Mouse (Mus musculus) B cell, adult 67 days (primary cell): ENCODE data around the gene Mettl22. TPM values are rescaled to one million over a fixed set of nuclear protein-coding genes. Genes with fewer than 3 reads are reported as not detected.

Experiments used
- total RNA-seq, 2 experiments: library from RNA; stranded (reverse); gene quantifications; 4 replicates each; pipeline ENCODE4 v1.2.4; 2023

Gene Mettl22
- 10 to 100 TPM; 18.0 to 22.4 TPM for total RNA-seq

GRCm38 (mm10) chr16:8470603-8471481 is at the start of gene Mettl22:
Gene Mettl22, plus strand, starts transcription at chr16:8470788.

DNA sequence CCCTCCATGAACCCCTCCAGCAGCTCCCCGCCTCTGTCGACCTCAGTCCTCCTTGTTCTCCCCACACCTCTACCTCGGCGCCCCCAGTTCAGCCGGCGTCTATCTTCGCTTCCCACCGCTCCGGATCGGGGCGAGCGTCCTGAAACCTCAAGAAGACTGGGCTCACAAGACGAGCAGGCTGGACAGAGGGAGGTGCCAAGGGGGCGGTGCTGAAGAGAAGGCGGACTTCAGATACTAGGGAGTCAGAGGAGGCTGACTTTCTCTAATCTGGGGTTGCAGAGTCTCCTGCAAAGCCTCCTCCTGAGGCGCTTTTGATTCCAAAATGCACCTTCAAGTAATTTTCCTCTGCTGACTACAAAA is 45.6 kb upstream of the Mettl22 start, which contains the start of gene Tmem114:
TSS of gene Tmem114 (minus strand) at position 166 of the 360 bp plus-strand sequence.

DNA sequence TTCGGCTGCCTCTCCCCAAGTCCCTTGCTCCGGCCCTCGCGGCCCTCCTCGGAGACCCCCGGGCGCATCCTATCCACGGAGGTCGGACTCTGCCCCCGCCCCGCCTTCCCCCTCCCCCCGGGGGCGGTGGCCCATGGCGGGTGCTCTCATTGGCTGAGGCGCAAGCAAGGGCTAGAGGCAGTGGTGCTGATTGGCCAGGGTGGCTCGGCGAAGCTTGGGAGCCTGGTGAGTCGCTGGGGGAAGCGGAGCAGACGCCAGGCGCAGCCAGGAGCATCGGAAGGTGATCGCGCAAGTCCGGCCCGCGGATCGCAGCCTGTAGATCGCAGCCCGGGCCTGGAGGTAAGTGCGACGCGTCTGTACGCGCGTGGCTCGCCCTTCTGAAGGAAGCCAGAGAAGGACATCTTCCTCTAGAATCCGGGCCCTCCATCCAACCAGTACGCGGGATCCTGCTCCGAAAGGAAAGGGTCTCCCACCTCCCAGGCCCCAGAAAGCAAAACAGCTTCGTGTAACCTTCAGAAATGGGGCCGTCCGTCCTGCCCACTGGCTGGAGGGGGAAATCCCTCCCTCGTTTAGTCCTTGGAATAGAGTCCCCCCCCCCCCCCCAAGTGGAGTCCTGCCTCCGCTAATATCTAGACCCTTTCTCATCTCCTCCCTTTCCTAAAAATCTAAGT is 42.8 kb downstream of the Mettl22 start, which contains the start of gene Abat:
TSS of gene Abat (plus strand) at position 194 of the 671 bp plus-strand sequence.

Other genes starting within 250 kb of the Mettl22 start
- not detected for gene Tmem114, start 45.7 kb upstream of the Mettl22 start, total RNA-seq
- gene Abat, start 42.6 kb downstream of the Mettl22 start, total RNA-seq = not detected
- 10 to 100 TPM; 85.6 to 95.8 TPM for gene Pmm2, start 166.9 kb downstream of the Mettl22 start, total RNA-seq
- gene Tmem186, start 166.9 kb downstream of the Mettl22 start, total RNA-seq = 10 to 100 TPM in 1 of 2 experiments, 1 to 10 TPM in 1; 9.9 to 12.0 TPM
- 10 to 100 TPM; 16.9 to 17.8 TPM for gene Carhsp1, start 201.4 kb downstream of the Mettl22 start, total RNA-seq
- gene Gm5767, start 210.0 kb downstream of the Mettl22 start, total RNA-seq = not detected